ENCODE assay signal across 27 mouse cellular contexts in genomic region chr4:57290049-57290448, GRCm38 (mm10).
"Had no signal": no experiment of that assay in that cellular context is flagged by ENCODE, and none has a peak within 500 bp of the region (broad histone marks: within the 10 kb centered on the region; RNA-seq: fewer than 3 reads in every experiment).

No protein-coding gene starts in this region.

- H3K4me1 ChIP-seq: hindbrain, embryonic 10.5 days; hindbrain, embryonic 12.5 days; limb, embryonic 10.5 days; limb, embryonic 12.5 days had no signal

- ATAC-seq: hindbrain, embryonic 16.5 days; inflammation-experienced regulatory T-cells, adult 6 months; intestine, embryonic 15.5 days; intestine, postnatal 0 days had no signal

- H3K27me3 ChIP-seq: heart, embryonic 12.5 days; hindbrain, embryonic 12.5 days; intestine, embryonic 15.5 days; liver, embryonic 13.5 days had no signal

- H3K36me3 ChIP-seq: heart, embryonic 10.5 days; heart, embryonic 12.5 days; hindbrain, embryonic 10.5 days; hindbrain, embryonic 12.5 days; limb, embryonic 10.5 days; limb, embryonic 12.5 days; liver, embryonic 13.5 days had no signal

- H3K27ac ChIP-seq: gastrocnemius, adult 2 months; heart, embryonic 10.5 days; hindbrain, embryonic 10.5 days; hindbrain, embryonic 12.5 days; hindbrain, embryonic 14.5 days; intestine, embryonic 15.5 days; layer of hippocampus, adult 2 months; left cerebral cortex, adult 2 months; limb, embryonic 10.5 days; limb, embryonic 12.5 days; liver, embryonic 13.5 days had no signal

- H3K9me3 ChIP-seq: heart, embryonic 10.5 days; heart, embryonic 12.5 days; hindbrain, embryonic 10.5 days; hindbrain, embryonic 12.5 days; intestine, embryonic 15.5 days; limb, embryonic 10.5 days; liver, embryonic 13.5 days had no signal

- H3K4me3 ChIP-seq: gastrocnemius, adult 2 months; heart, embryonic 10.5 days; heart, embryonic 12.5 days; hindbrain, embryonic 10.5 days; hindbrain, embryonic 12.5 days; intestine, embryonic 15.5 days; layer of hippocampus, adult 2 months; left cerebral cortex, adult 2 months; limb, embryonic 10.5 days; limb, embryonic 12.5 days; liver, embryonic 13.5 days had no signal

- H3K9ac ChIP-seq: heart, embryonic 12.5 days; hindbrain, embryonic 12.5 days; hindbrain, embryonic 14.5 days; intestine, embryonic 15.5 days; limb, embryonic 12.5 days; liver, embryonic 13.5 days had no signal

- DNase-seq: gastrocnemius, adult 2 months; gastrocnemius, postnatal 10 days; gastrocnemius, postnatal 25 days; heart, adult 18-20 months; heart, postnatal 10 days; heart, postnatal 4 days; kidney, adult 18-20 months; kidney, adult 8-10 months; kidney, postnatal 10 days; kidney, postnatal 25 days; kidney, postnatal 4 days; liver; liver, embryonic 13.5 days had no signal

- H3K4me2 ChIP-seq: heart, embryonic 12.5 days; hindbrain, embryonic 12.5 days; hindbrain, embryonic 14.5 days; intestine, embryonic 15.5 days; limb, embryonic 12.5 days; liver, embryonic 11.5 days; liver, embryonic 13.5 days had no signal
